Comparison of ENCODE assay signal across 13 mouse cellular contexts in the genomic region with DNA sequence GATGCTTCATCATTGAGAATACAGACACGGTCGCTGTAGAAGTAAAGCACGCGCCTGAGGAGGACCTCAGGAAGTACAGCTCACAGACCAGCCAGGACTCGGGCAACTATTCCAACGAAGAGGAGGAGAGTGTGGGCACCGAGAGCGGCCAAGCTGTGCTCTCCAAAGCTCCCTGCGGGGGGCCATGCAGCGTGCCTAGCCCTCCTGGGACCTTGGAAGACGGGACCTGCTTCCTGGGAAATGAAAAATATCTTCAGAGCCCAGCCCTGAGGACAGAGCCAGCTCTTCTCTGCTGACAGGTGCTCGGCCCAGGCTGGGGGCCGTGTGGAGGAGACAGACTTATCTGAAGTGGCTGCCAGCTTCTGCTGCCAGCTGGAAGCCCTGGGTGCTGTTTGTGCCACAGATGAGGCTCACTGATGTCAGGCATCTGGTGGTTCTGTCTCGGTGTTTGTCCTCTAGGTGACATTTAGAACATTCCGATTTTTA. TPM values are rescaled to one million over a fixed set of nuclear protein-coding genes. Genes with fewer than 3 reads are reported as not detected.
DNase-seq lines count a peak whose midpoint lies in the region; ATAC-seq lines count a peak whose summit lies in the region.
"Had no signal": no experiment of that assay in that cellular context is flagged by ENCODE, and none has a peak within 500 bp of the region (broad histone marks: within the 10 kb centered on the region; RNA-seq: fewer than 3 reads in every experiment).

No protein-coding gene starts in this region.

- H3K4me3 ChIP-seq in forebrain, embryonic 15.5 days: no peak overlapping the region
- H3K4me3 ChIP-seq in forebrain, embryonic 12.5 days (replicated peaks): no peak overlapping the region
- H3K4me3 ChIP-seq: hindbrain, embryonic 12.5 days; limb, embryonic 13.5 days; midbrain, embryonic 13.5 days had no signal

- H3K4me2 ChIP-seq in forebrain, embryonic 15.5 days (replicated peaks): no peak overlapping the region
- H3K4me2 ChIP-seq in forebrain, embryonic 12.5 days: no peak overlapping the region
- H3K4me2 ChIP-seq: hindbrain, embryonic 12.5 days; limb, embryonic 13.5 days; midbrain, embryonic 13.5 days had no signal

- peak; percentile 20 to 57 for DNase-seq in layer of hippocampus, adult 18-20 months (ENCODE audit: low spot score in 2 of 2)
- DNase-seq in layer of hippocampus, adult 9-10 months (ENCODE audit: low spot score): no peak
- DNase-seq in gastrocnemius, postnatal 10 days: peak; percentile 70
- no peak for DNase-seq in thymus, postnatal 36 days
- no peak for DNase-seq in adrenal gland, adult 8-10 months
- DNase-seq: kidney, postnatal 10 days had no signal

- 0 out of 2 replicates have a peak, but pooled peaks have one; percentile 13 for ATAC-seq in forebrain, embryonic 15.5 days (replicated peaks)
- no peak for ATAC-seq in forebrain, embryonic 12.5 days (ENCODE audit: low FRiP score)
- ATAC-seq in megakaryocyte-erythroid progenitor cell, adult 5-6 weeks (replicated peaks; ENCODE audit: low FRiP score, low TSS enrichment, poor library complexity, severe bottlenecking): peak; percentile 77
- ATAC-seq: lung, postnatal 0 days; midbrain, embryonic 13.5 days had no signal

- no peaks in the 10 kb centered on the region for H3K27me3 ChIP-seq in forebrain, embryonic 15.5 days
- no peaks in the 10 kb centered on the region for H3K27me3 ChIP-seq in forebrain, embryonic 12.5 days
- H3K27me3 ChIP-seq: hindbrain, embryonic 12.5 days; limb, embryonic 13.5 days; midbrain, embryonic 13.5 days had no signal

- no peak overlapping the region; the same call in 1 of the 2 replicates for H3K27ac ChIP-seq in forebrain, embryonic 15.5 days (replicated peaks)
- H3K27ac ChIP-seq in forebrain, embryonic 12.5 days: no peak overlapping the region
- H3K27ac ChIP-seq: hindbrain, embryonic 12.5 days; limb, embryonic 13.5 days; midbrain, embryonic 13.5 days had no signal

- peaks cover 64% of the 10 kb centered on the region for H3K36me3 ChIP-seq in forebrain, embryonic 15.5 days
- H3K36me3 ChIP-seq in forebrain, embryonic 12.5 days (replicated peaks): peaks cover 76% of the 10 kb centered on the region

- WGBS in forebrain, embryonic 15.5 days: 80% methylated on average over 15 of the region's 15 CpGs
- WGBS in forebrain, embryonic 12.5 days: 91% methylated on average over 15 of the region's 15 CpGs

- no peak overlapping the region for H3K9ac ChIP-seq in forebrain, embryonic 15.5 days (replicated peaks)
- no peak overlapping the region for H3K9ac ChIP-seq in forebrain, embryonic 12.5 days
- H3K9ac ChIP-seq: hindbrain, embryonic 12.5 days; limb, embryonic 13.5 days; midbrain, embryonic 13.5 days had no signal

- no peaks in the 10 kb centered on the region for H3K9me3 ChIP-seq in forebrain, embryonic 15.5 days
- H3K9me3 ChIP-seq in forebrain, embryonic 12.5 days: no peaks in the 10 kb centered on the region
- H3K9me3 ChIP-seq: hindbrain, embryonic 12.5 days; limb, embryonic 13.5 days; midbrain, embryonic 13.5 days had no signal

- no peaks in the 10 kb centered on the region for H3K4me1 ChIP-seq in forebrain, embryonic 15.5 days
- H3K4me1 ChIP-seq in forebrain, embryonic 12.5 days: no peaks in the 10 kb centered on the region
- H3K4me1 ChIP-seq: hindbrain, embryonic 12.5 days; limb, embryonic 13.5 days; midbrain, embryonic 13.5 days had no signal

RNA-seq across cellular contexts. Expression of gene Ifnar1, which starts 20.1 kb away (rescaled TPM):
- polyA plus RNA-seq in forebrain, embryonic 15.5 days (2015; fragmentation: Nextera tagmentation; extraction: Ambion mirVana): 52.6 and 54.8 TPM in 2 replicates
- polyA plus RNA-seq in forebrain, embryonic 12.5 days (2016; fragmentation: Nextera tagmentation; extraction: Ambion mirVana): 54.7 and 57.7 TPM in 2 replicates
- 10 to 100 TPM; 40.9 to 44.4 TPM for total RNA-seq in layer of hippocampus, adult 18-20 months (2021)
- total RNA-seq in gastrocnemius, postnatal 10 days (2021): 10 to 100 TPM; 34.9 to 36.9 TPM
- total RNA-seq in megakaryocyte-erythroid progenitor cell, adult 5-6 weeks (2014; fragmentation: Nextera tagmentation): 16.3 and 19.6 TPM in 2 replicates
- 22.2 and 22.7 TPM in 2 replicates for total RNA-seq in megakaryocyte-erythroid progenitor cell, adult 5-6 weeks (2017)
- 10 to 100 TPM; 53.4 to 86.0 (median 68.6) TPM for total RNA-seq in adrenal gland, adult 8-10 months (2022)

RNA-seq across cellular contexts. Expression of gene Ifngr2, which starts 41.7 kb away (rescaled TPM):
- 104 and 105 TPM in 2 replicates for polyA plus RNA-seq in forebrain, embryonic 15.5 days (2015; fragmentation: Nextera tagmentation; extraction: Ambion mirVana)
- polyA plus RNA-seq in forebrain, embryonic 12.5 days (2016; fragmentation: Nextera tagmentation; extraction: Ambion mirVana): 27.9 and 31.9 TPM in 2 replicates
- total RNA-seq in layer of hippocampus, adult 18-20 months (2021): 10 to 100 TPM; 50.9 to 53.1 TPM
- total RNA-seq in gastrocnemius, postnatal 10 days (2021): 10 to 100 TPM; 59.8 to 60.8 TPM
- total RNA-seq in megakaryocyte-erythroid progenitor cell, adult 5-6 weeks (2014; fragmentation: Nextera tagmentation): 7.2 and 8.7 TPM in 2 replicates
- 5.4 and 6.7 TPM in 2 replicates for total RNA-seq in megakaryocyte-erythroid progenitor cell, adult 5-6 weeks (2017)
- 10 to 100 TPM; 21.8 to 35.9 (median 29.7) TPM for total RNA-seq in adrenal gland, adult 8-10 months (2022)

Comparison
In these comparisons a context has a peak if more than half of its experiments do, and no peak if none do; other contexts are left out.
1. DNase-seq: peak in layer of hippocampus, adult 18-20 months (2 of 2) and gastrocnemius, postnatal 10 days (single experiment); none in layer of hippocampus, adult 9-10 months (single experiment), thymus, postnatal 36 days (0 of 2) and adrenal gland, adult 8-10 months (single experiment).